Mouse (Mus musculus) heart, adult 2 months (tissue): Measurements from ENCODE around the gene Wnt9a.

Experiments
- CTCF ChIP-seq: fragments of 200-600 bp; IDR thresholded peaks from 2 replicates; pipeline ENCODE4 v1.8.1; 2022; ENCODE audit warnings: antibody characterized with exemption, mild to moderate bottlenecking, moderate library complexity
- EP300 ChIP-seq: fragments of 200-500 bp; IDR thresholded peaks from 2 replicates; pipeline ENCODE4 v1.6.1; 2011; ENCODE audit warnings: low read depth, low read length, control low read depth; ENCODE audit not compliant: insufficient read depth

GRCm38 (mm10) chr11:59308164-59308542 lies 1.4 kb downstream of the Wnt9a start:
- no peak for TF ChIP-seq CTCF
- TF ChIP-seq EP300 = no peak
